Mouse (Mus musculus) cerebellum, adult 11 months (tissue): Measurements from ENCODE around the gene B4gat1.

Experiments
- DNase-seq: peaks from one replicate; pipeline ENCODE4 v3.0.0; 2022

B4gat1 gene

DNA sequence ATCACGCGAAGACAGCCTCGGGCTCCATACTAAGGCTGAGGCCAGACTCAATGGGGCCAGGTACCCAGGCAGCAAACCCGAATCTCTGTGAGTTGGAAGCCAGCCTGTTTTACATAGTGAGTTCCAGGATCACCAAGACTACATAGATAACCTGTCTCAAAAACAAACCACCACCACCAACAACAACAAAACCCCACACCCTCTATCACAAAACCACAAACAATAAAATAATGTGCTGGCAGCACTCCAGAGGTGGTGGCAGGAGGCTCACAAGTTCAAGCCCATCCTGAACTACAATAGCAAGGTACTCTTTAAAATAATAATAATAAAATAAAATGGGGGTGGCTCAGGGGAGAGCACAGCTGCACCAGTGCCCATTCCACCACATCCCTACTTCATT lies 2.0 kb upstream of the B4gat1 start:
- no peak for DNase-seq

DNA sequence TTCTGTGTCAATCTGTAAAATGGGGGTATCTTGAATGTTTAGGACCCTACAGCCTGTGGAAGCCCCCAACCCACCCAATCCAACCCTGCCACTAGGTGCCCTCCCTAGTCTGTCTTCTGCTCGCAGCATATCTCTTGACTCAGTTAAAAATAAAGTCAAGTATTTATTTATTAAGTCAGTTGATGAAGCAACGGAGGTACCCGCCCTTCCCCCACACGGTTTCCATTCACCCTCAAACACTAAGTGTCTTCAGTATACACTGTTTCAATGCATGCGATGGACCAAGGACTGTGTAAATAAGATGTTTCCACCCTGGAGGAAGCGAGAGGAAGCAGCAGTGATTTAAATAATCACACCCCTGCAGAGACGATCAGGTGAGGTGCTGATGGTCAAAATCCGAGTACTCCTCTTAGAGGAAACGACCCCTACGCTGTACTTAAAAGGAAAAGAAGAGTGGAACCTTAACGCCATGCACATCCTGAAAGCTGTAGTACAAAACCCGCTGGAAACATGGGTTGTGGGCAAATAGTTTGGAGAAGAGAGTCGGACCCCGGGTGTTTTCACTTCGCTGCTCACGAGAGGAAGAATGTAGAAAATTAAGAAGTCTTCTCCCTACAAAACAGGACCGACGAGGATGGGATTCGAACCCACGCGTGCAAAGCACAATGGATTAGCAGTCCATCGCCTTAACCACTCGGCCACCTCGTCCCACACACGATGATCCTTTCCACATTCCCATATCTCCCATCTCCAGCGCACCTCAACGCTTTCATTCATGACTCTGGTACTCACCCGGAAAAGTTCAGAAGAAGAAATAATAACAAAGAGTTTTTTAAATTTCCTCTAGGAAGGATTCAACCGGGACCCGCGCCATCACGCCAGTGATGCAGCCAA lies 701 bp upstream of the B4gat1 start:
- peak; percentile 91 for DNase-seq

DNA sequence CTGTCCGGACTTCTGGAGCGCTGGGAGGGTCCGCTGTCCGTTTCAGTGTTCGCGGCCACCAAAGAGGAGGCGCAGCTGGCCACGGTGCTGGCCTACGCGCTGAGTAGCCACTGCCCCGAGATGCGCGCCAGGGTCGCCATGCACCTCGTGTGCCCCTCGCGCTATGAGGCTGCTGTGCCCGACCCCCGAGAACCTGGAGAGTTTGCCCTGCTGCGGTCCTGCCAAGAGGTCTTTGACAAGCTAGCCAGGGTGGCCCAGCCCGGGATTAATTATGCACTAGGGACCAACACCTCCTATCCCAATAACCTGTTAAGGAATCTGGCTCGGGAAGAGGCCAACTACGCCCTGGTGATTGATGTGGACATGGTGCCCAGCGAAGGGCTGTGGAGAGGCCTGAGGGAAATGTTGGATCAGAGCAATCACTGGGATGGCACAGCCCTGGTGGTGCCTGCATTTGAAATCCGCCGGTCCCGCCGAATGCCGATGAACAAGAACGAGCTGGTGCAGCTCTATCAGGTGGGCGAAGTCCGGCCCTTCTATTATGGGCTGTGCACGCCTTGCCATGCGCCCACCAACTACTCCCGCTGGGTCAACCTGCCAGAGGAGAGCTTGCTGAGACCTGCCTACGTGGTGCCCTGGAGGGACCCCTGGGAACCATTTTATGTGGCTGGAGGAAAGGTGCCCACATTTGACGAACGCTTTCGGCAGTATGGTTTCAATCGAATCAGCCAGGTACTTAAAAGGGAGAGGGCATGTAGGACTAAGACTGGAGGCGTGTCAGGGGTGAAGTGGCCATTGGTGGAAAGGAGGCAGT lies 882 bp downstream of the B4gat1 start:
- DNase-seq = peak; percentile 44

DNA sequence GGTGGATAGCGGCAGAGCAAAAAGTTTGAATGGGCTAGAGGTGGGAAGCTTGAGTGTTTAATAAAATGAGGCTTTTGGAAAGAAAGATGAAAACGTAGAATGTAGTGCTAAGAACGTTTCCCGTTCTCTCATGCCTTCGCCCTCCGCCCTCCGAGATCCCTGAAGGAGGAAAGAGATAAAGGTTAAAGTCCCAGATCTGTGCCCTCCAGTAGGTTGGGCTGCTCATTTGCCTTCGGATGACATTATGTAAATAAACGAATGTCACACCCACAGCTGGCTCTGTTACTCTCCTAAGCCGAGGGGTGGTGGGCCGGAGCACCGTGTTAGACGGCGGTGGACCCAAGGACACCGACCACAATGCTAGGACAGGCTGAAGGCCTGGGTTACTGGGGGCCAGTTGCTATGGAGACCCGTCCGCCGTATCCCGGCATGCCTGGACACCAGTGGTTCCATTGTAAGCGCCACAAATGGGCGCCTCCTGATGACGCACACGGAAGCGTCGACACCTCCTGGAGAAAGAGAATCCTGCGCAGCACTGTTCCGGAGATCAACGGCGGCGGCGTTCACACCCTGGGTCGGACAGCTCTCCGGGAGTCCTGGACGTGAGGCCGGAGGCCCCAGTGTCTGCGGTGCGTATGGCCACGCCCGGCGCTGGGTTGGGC lies 2.4 kb downstream of the B4gat1 start, which contains the start of gene Brms1:
Gene Brms1, plus strand, starts transcription at position 493 of the 662 bp plus-strand sequence.
- DNase-seq = peak; percentile 81

DNA sequence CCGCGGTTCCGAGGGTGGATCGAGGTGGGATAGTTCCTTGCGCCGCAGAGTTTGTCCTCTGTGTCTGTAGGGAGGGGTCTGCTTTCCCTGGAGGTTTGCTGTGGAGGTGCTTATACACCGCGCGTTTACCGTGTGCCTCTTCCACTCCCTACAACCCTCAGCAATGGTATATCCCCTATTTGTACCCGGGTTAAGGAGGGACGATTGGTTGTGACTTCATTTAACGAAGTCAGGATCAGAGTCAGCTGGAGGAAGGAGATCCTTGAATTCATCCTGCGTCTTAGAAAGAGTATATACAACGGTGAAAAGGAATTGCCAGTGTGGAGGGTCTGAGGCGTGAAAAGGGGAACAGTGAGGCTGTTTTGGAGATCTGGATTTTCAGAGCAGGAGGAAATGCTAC lies 3.0 kb downstream of the B4gat1 start:
- DNase-seq = no peak

DNA sequence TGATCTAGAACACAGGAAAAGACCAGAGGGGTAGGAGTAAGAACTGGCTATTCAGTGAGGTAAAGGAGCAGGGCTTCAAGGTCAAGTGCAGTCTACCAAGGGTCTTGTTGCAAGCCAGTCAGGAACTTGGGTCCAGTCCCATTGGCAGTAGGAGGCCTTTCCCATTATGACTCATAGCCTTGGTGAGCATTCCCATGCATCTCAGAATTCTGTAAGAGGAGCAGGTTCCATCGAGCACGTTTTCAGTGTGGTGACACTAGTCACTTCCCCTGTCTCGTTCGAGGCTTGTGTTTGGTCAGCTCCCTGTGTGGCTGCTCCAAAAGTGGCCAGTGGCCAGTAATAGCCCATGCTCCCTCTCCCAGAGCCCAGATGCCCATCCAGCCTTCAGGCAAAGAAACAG lies 6.9 kb downstream of the B4gat1 start:
- DNase-seq = no peak

DNA sequence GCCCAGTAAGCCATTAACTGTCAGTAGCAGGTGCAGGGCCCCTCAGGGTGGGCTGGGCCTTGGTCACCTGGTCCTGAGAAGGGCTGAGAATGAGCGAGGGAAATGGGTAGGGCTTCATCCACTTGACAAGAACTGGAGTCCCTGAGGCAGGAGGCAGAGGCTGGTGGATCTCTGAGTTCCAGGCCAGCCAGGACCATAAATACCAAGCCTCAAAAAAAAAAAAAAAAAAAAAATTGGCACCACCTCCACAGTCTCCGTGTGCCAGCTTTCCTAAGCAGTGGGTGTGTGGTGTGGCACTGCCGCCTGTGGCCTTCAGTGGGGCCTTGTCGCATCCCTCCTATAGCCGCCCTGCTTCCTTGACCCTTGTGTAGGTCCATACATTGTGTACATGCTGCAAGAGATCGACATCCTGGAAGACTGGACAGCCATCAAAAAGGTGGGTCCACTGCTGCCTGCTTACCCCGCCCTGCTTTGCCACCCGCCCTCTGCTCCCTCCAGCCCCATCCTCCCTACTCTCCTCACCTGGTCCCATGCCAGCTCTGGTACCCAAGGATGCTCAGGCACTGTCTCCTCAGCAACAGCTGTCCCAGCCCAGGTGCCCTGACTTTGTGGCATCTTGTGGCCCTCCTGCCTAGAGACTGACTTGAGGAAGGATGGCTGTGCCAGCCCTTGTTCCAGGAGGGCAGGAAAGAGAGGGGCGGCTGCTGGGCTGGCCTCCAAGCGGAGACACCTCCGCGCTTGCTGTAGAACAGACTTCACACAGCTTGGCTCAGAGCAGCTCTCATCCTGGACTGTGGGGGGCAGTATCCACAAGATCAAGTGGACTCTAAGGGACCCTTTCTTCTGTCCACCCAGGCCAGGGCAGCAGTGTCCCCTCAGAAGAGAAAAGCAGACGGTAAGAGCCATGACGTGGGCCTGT lies 9.8 kb downstream of the B4gat1 start:
- DNase-seq = no peak

DNA sequence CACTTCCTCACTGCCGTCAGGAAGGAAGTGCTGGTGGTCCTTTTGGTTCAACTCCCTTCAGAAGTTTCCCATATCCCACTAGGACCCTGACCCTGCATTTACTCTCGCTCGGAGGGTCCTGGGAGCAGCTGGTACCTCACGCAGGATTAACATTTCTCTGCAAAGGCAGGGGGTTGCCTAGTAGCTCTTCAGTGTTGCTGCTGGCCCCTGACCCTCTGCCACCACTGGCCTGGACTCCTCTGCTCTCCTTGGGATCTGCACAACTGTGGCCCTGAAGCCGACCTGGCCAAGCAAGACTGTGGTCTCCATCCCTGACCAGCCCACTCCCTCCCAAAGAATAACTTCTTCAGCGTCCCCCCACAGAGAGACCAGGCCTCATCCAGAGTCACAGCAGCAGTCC lies 10.7 kb downstream of the B4gat1 start:
- DNase-seq = no peak

DNA sequence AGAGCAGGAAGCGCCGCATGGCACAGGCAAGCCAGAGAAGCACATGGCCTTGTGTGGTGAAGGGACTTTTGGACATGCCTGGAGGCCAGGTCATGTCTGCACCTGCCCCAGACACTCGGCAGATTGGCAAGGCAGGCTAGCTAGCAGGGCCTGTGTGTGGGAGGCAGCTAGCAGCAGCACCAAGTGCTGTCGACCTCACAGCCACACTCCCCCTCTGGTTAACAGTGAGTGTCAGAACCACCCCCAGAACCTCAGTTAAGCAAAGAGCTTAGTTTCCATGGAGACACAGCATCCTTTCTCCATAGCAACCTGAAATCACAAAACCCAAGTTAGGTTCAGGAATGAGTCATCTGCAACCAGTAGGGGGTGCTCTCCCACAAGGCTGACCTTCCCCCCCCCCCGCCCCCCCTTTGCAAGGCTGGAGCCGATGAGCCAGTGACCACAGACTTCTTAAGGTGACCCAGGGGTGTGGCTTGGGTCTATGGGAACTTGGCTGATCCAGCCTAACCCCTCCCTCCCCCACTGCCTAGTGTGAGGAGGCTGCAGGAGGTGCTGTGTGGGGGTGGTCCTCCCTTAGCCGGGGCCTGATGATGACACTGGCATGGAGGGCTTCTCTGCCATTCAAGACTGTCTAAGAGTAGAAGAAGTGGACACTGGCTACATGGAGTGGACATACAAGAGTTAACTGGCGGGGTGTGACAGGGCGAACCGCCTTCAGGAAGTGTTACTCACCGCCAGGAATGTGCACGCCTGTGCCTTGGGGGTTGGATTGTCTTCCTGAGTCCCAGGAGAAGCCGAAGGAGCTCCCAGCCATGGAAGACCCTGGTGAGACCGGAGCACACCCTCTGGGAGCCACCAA lies 11.7 kb downstream of the B4gat1 start, which contains the start of gene Rin1:
Gene Rin1, plus strand, starts transcription at position 435 of the 859 bp plus-strand sequence.
- no peak for DNase-seq

DNA sequence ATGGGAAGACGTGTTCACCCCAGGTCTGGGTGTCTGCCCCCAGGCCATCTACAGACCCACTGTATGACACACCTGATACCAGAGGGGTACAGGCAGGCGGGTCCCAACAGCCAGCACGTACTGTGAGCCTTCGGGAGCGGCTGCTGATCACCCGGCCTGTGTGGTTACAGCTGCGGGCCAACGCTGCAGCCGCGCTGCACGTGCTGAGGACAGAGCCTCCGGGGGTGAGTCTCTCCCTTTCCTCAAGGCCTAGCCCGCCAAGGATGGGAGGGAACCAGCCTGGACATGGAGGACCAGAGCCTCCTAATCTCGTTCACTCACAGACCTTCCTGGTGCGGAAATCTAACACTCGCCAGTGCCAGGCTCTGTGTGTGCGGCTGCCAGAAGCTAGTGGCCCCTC lies 12.4 kb downstream of the B4gat1 start:
- no peak for DNase-seq

DNA sequence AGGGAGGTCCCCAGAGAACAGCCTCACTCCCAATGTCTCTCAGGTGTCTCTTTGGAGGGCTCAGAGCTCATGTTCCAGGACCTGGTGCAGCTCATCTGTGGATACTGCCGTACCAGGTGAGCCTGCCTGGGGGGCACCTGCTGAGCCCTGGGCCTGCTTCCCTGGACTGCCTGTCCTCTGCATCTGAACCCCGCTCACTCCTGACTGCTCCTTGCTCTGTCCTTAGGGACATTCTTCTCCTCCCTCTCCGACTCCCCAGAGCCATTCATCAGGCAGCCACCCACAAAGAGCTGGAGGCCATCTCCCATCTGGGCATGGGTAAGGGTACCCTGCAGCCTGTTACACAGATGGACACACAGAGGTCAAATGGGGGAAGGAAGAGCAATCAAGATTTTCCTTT lies 12.9 kb downstream of the B4gat1 start:
- DNase-seq = no peak

DNA sequence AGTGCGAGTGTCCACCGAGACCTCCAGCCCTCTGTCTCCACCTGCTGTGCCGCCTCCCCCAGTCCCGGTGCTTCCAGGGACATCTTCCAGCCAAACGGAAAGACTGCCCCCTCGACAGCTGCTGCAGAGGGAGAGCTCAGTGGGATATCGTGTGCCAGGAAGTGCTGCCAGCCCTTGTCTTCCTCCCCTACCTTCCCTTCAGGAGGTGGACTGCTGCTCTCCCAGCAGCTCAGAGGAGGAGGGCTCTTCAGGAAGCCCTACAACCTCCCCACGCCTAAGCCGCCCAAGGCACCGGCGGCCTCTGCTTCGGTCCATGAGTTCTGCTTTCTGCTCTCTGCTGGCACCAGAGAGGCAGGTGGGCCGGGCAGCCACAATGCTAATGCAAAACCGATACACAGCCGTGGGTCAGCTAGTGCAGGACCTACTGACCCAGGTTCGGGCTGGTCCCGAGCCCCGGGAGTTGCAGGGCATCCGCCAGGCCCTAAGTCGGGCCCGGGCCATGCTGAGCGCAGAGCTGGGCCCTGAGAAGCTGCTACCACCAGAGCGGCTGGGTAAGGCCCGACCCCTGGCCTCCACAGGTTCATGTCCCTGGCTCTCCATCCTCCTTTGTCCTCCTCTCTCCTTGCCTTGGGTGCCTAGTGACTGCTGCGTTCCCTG lies 13.7 kb downstream of the B4gat1 start:
- peak; percentile 52 for DNase-seq

DNA sequence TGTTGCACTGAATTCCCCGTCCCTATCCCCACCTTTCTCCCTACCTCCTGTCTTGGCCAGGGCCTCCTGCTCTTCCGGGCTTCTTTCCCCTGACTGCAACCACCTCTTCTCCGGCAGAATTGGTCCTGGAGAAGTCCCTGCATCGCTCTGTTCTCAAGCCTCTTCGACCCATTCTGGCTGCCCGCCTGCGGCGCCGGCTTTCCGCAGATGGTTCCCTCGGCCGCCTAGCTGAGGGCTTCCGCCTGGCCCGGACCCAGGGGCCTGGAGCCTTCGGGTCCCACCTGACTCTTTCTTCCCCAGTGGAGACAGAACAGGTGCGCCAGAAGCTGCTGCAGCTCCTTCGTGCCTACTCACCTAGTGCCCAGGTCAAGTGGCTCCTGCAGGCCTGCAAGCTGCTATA lies 14.2 kb downstream of the B4gat1 start:
- peak; percentile 72 for DNase-seq

DNA sequence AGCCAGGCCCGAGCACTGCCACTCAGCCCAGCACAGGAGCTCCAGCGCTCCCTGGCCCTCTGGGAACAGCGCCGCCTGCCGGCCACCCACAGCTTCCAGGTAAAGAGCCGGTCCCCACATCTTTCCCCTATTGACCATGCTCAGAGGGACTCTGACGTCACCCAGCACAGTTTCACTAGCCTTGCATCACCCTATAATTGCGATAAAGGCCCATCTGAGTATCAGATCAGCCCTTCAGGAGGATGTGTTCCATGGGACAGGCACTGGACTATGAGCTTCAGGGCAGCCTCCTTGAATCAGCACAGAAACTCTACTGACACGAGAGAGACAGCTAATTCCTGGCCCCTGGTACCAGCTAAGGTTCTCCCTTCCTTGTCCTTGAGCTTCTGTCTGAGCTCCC lies 15.3 kb downstream of the B4gat1 start:
- peak; percentile 75 for DNase-seq

DNA sequence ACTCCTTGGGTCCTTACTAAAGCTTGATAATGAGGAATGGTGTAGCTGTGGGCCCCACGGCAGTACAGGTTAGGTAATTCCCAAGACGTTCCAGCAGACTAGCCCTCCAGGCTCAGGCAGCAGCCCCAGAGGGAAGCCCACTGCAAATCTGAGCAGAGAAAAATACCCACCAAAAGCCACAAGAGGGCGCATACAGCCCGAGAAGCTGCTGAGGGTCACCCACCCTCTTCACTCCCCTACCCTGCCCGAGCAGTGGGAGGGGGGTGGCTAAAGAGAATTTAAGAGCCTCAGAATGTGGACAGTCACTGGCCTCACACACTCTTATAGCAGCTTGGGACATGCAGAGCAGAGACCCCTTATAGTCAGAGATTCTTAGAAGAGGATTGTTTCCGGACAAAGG lies 17.6 kb downstream of the B4gat1 start:
- DNase-seq = no peak

DNA sequence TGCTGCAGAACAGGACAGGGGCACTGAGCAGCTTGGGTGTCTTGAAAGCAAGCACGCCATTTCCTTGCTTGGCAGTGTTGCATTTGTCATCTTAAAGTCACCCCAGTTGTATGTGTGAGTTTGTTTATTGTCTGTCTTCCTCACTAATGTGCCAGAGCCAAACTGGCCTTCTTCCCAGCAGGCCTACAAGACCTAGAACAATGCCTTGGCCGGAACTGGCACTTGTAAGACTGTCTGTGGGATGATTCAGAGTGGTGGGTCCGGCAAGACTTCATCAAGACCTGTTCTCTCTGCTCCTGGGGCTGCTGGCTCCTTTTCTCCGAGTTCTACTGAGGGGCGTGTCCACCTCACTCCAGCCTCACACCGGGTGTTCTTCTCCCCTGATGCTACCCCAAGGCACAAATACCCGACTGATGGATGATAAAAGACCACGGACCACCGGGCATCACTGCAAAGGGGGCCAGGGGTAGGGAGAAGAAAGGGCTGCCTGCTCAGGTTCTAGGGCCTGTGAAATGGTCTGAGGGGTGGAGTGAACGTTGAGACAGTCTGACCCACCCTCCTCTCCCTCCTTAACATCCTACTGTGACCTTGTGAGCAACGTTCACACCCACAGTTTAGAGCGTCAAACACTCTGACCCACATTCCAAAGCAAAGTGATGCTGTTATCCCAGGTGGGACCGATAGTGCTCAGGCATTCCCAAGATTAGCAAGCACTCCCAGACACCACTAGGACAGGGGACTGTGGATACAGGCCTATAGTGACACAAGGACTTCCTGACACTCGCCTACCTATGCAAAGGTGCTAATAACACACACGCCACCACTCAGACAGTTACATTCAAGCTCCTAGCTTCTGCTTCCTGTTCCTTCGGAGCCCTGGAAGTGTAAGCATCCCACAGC lies 19.5 kb downstream of the B4gat1 start:
- DNase-seq = no peak

DNA sequence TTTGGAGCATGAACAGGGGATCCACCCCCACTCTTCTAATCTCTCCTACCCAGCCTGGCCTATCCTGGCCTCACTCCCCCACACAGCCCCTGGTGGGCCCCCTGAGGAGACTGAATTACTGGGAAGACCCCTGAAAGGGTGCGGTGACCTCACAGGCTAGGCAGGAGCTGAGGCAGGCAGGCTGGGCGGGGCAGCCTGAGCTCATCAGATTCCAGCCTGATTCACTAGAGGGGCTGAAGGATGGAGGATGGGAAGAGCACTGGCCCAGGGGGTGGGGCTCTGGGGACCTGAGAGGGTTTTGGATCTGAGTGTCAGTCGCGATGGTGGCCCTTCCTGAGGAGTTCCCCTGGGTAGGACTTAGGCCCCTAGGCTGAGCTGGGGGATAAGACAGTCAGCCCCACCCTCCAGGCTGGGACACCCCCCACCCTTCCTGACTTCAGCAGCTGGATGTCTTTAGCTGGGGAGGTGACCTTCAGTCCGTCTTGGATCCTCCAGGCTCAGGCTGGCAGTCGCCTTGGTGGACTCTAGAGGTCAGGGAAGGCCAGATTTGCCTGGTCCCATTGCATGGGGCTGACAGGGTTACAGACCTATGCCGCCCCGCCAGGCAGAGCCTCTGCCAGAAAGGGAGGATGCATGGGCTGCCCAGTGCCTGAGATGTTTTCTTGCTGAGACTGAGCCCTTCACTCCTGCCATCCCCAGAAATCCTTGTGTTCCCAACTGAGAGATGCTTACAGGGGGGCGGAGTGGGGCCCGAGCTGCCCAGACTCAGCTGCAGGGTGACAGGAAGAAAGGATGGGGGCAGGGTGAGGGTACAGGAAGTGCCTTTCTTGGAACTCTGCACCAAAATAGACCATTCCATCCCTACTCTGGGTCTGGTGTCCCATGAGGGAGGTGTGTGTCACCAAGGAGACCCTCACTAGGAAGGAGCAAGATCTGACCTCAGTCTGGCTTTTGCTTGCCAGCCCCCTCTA lies 20.5 kb downstream of the B4gat1 start:
- no peak for DNase-seq
